Mouse (Mus musculus) CD4-positive, CD25-positive, alpha-beta regulatory T cell, adult 9 weeks (primary cell): ENCODE results near the gene Gm42688. TPM values are rescaled to one million over a fixed set of nuclear protein-coding genes. Genes with fewer than 3 reads are reported as not detected.

Source experiments
- polyA plus RNA-seq: library from polyadenylated mRNA; unstranded; fragments of 100-300 nt; shearing (Covaris generic); gene quantifications from one replicate; pipeline ENCODE4 v1.2.1, GENCODE M21; 2017

Gene Gm42688
- 3.9 TPM for polyA plus RNA-seq

GRCm38 (mm10) chr6:83101316-83101687, at the start of gene Gm42688, which contains the start of gene Ccdc142:
Gm42688 (plus strand) TSS chr6:83101617.
Ccdc142 (plus strand) TSS chr6:83101601.

GRCm38 (mm10) chr6:83054074-83054851, 47.2 kb upstream of the Gm42688 start, which contains the start of gene Aup1:
Aup1 (plus strand) TSS chr6:83054521.

GRCm38 (mm10) chr6:83054871-83055431, 46.5 kb upstream of the Gm42688 start, which contains the start of gene Htra2:
Htra2 (minus strand) TSS chr6:83055273.

GRCm38 (mm10) chr6:83057790-83058189, 43.6 kb upstream of the Gm42688 start, which contains the start of gene Dqx1:
Dqx1 (plus strand) TSS chr6:83057844.

GRCm38 (mm10) chr6:83070247-83070310, 31.3 kb upstream of the Gm42688 start, which contains the start of gene Tlx2:
Tlx2 (minus strand) TSS chr6:83070293.

GRCm38 (mm10) chr6:83077630-83078323, 23.6 kb upstream of the Gm42688 start, which contains the start of gene Pcgf1:
Pcgf1 (plus strand) TSS chr6:83077869.

GRCm38 (mm10) chr6:83086121-83087035, 15.0 kb upstream of the Gm42688 start, which contains the start of gene Lbx2:
Lbx2 (plus strand) TSS chr6:83086367.

GRCm38 (mm10) chr6:83108762-83109668, 7.6 kb downstream of the Gm42688 start, which contains the start of gene Mrpl53:
Mrpl53 (plus strand) TSS chr6:83109040.

GRCm38 (mm10) chr6:83115011-83115671, 13.7 kb downstream of the Gm42688 start, which contains the start of gene Mogs:
Mogs (plus strand) TSS chr6:83115496.

GRCm38 (mm10) chr6:83120930-83121862, 19.8 kb downstream of the Gm42688 start, which contains the start of gene Wbp1:
Wbp1 (minus strand) TSS chr6:83121559.

GRCm38 (mm10) chr6:83125331-83125730, 23.9 kb downstream of the Gm42688 start, which contains the start of gene Ino80b:
Ino80b (minus strand) TSS chr6:83125431.

GRCm38 (mm10) chr6:83134951-83135513, 33.6 kb downstream of the Gm42688 start, which contains the start of gene Rtkn:
Rtkn (plus strand) TSS chr6:83135463.

GRCm38 (mm10) chr6:83156259-83156684, 54.9 kb downstream of the Gm42688 start, which contains the start of the genes Wdr54 and 1700003E16Rik:
Wdr54 (minus strand) TSS chr6:83156397.
1700003E16Rik (plus strand) TSS chr6:83156404.

Other genes starting within 250 kb of the Gm42688 start
- gene Sema4f, start 161.8 kb upstream of the Gm42688 start, polyA plus RNA-seq: 2.9 TPM
- 2.2 TPM for gene M1ap, start 154.7 kb upstream of the Gm42688 start, polyA plus RNA-seq
- gene Dok1, start 68.1 kb upstream of the Gm42688 start, polyA plus RNA-seq: 51.6 TPM
- 0.16 TPM for gene Loxl3, start 67.4 kb upstream of the Gm42688 start, polyA plus RNA-seq
- 371 TPM for gene Aup1, start 47.1 kb upstream of the Gm42688 start, polyA plus RNA-seq
- 70.9 TPM for gene Htra2, start 46.3 kb upstream of the Gm42688 start, polyA plus RNA-seq
- 3.3 TPM for gene Dqx1, start 43.8 kb upstream of the Gm42688 start, polyA plus RNA-seq
- gene Tlx2, start 31.3 kb upstream of the Gm42688 start, polyA plus RNA-seq: not detected
- gene Pcgf1, start 23.7 kb upstream of the Gm42688 start, polyA plus RNA-seq: 42.8 TPM
- gene Lbx2, start 15.2 kb upstream of the Gm42688 start, polyA plus RNA-seq: not detected
- gene Ccdc142, start within 50 bp of the Gm42688 start, polyA plus RNA-seq: 4.4 TPM
- gene Mrpl53, start 7.4 kb downstream of the Gm42688 start, polyA plus RNA-seq: 65.3 TPM
- gene Mogs, start 13.9 kb downstream of the Gm42688 start, polyA plus RNA-seq: 4.5 TPM
- 67.6 TPM for gene Wbp1, start 19.9 kb downstream of the Gm42688 start, polyA plus RNA-seq
- 8.0 TPM for gene Ino80b, start 23.8 kb downstream of the Gm42688 start, polyA plus RNA-seq
- 0.91 TPM for gene Rtkn, start 33.8 kb downstream of the Gm42688 start, polyA plus RNA-seq
- gene Wdr54, start 54.8 kb downstream of the Gm42688 start, polyA plus RNA-seq: 1.4 TPM
- gene 1700003E16Rik, start 54.8 kb downstream of the Gm42688 start, polyA plus RNA-seq: not detected
- 67.1 TPM for gene Dctn1, start 64.3 kb downstream of the Gm42688 start, polyA plus RNA-seq
- 0.94 TPM for gene Slc4a5, start 118.2 kb downstream of the Gm42688 start, polyA plus RNA-seq
- gene Mthfd2, start 224.3 kb downstream of the Gm42688 start, polyA plus RNA-seq: 85.7 TPM
- gene Mob1a, start 224.4 kb downstream of the Gm42688 start, polyA plus RNA-seq: 67.5 TPM
- 41.7 TPM for gene Bola3, start 247.5 kb downstream of the Gm42688 start, polyA plus RNA-seq